ENCODE assay signal across 27 mouse cellular contexts in the genomic region with DNA sequence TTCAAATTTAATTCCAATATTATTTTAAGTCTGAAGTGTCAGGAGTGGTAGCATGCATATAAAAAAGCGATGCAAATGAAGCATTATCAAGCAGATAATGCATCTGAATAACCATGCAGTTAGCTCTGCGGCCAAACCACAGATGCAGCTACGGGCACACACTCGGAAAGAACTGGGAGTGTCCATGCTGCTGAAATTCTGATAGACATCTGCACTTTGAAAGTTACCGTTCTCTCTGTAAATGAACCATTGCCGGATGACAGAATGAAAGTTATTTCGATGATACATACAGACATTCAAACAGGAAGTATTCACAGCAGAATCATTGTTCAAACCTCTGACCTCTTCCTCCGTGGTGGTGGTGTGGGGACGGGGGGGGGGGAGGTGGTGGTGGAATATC.
"Had no signal": no experiment of that assay in that cellular context is flagged by ENCODE, and none has a peak within 500 bp of the region (broad histone marks: within the 10 kb centered on the region; RNA-seq: fewer than 3 reads in every experiment).

No protein-coding gene starts in this region.

- H3K4me1 ChIP-seq: embryonic facial prominence, embryonic 10.5 days; embryonic facial prominence, embryonic 12.5 days; embryonic facial prominence, embryonic 13.5 days; embryonic facial prominence, embryonic 15.5 days; forebrain, embryonic 10.5 days; forebrain, embryonic 12.5 days; forebrain, embryonic 13.5 days; forebrain, embryonic 15.5 days had no signal

- H3K27ac ChIP-seq: embryonic facial prominence, embryonic 10.5 days; embryonic facial prominence, embryonic 12.5 days; embryonic facial prominence, embryonic 13.5 days; embryonic facial prominence, embryonic 15.5 days; forebrain, embryonic 10.5 days; forebrain, embryonic 12.5 days; forebrain, embryonic 13.5 days; forebrain, embryonic 15.5 days; gastrocnemius, adult 2 months; heart, adult 2 months had no signal

- DNase-seq: cerebellum, adult 9-10 months; cerebellum, adult 9-11 months; cerebellum, postnatal 10 days; cerebellum, postnatal 14 days; cerebellum, postnatal 25 days; cerebellum, postnatal 36 days; embryo, embryonic 11 days; forebrain, postnatal 0 days; gastrocnemius, adult 2 months; gastrocnemius, postnatal 10 days; gastrocnemius, postnatal 14 days; gastrocnemius, postnatal 25 days; gastrocnemius, postnatal 36 days; heart, adult 11 months; heart, adult 18-20 months; heart, adult 2 months had no signal

- ATAC-seq: forebrain, embryonic 13.5 days; forebrain, embryonic 14.5 days; forebrain, embryonic 15.5 days; forebrain, embryonic 16.5 days; forebrain, postnatal 0 days had no signal

- H3K4me3 ChIP-seq: embryonic facial prominence, embryonic 10.5 days; embryonic facial prominence, embryonic 12.5 days; embryonic facial prominence, embryonic 13.5 days; embryonic facial prominence, embryonic 15.5 days; erythroblast, embryonic 14.5 days; forebrain, embryonic 10.5 days; forebrain, embryonic 12.5 days; forebrain, embryonic 13.5 days; forebrain, embryonic 15.5 days; gastrocnemius, adult 2 months; heart, adult 2 months had no signal

- H3K9ac ChIP-seq: embryonic facial prominence, embryonic 12.5 days; embryonic facial prominence, embryonic 13.5 days; embryonic facial prominence, embryonic 15.5 days; forebrain, embryonic 12.5 days; forebrain, embryonic 13.5 days; forebrain, embryonic 15.5 days; forebrain, postnatal 0 days had no signal

- H3K9me3 ChIP-seq: embryonic facial prominence, embryonic 10.5 days; embryonic facial prominence, embryonic 12.5 days; embryonic facial prominence, embryonic 13.5 days; embryonic facial prominence, embryonic 15.5 days; forebrain, embryonic 10.5 days; forebrain, embryonic 12.5 days; forebrain, embryonic 13.5 days; forebrain, embryonic 15.5 days had no signal

- H3K36me3 ChIP-seq: embryonic facial prominence, embryonic 10.5 days; embryonic facial prominence, embryonic 12.5 days; embryonic facial prominence, embryonic 13.5 days; embryonic facial prominence, embryonic 15.5 days; forebrain, embryonic 10.5 days; forebrain, embryonic 12.5 days; forebrain, embryonic 15.5 days had no signal

- H3K27me3 ChIP-seq: embryonic facial prominence, embryonic 12.5 days; embryonic facial prominence, embryonic 13.5 days; embryonic facial prominence, embryonic 15.5 days; forebrain, embryonic 12.5 days; forebrain, embryonic 13.5 days; forebrain, embryonic 15.5 days had no signal
